Mouse (Mus musculus) kidney, postnatal 10 days (tissue): ENCODE data around the gene Sertm1.

Experiments
- DNase-seq: peaks from one replicate; pipeline ENCODE4 v3.0.0; 2021; ENCODE audit warnings: mixed read lengths

The Sertm1 gene

DNA sequence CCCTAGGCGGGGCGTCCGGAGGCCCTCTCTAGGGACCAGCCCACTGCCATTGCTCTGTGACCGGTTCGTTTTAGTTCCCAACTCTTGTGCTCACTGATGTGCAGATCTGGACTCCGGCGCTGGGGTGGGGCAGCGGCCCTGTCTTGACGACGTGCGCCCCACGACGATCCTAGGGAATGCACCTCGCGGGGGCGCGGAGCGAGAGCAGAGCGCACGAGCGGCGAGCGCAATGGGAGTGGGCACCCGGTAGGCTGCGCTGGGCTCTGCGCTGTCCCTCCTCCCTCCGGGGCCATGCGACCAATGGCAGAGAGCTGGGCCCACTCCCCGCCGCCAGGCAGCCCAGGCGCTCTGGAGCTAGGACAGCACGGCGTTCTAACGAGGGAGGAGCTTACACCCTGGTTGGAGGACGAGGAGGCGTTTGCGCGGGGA, at the start of gene Sertm1:
Gene Sertm1 (minus strand): TSS at position 245 of the 429 bp plus-strand sequence.
- DNase-seq = peak; percentile 33

DNA sequence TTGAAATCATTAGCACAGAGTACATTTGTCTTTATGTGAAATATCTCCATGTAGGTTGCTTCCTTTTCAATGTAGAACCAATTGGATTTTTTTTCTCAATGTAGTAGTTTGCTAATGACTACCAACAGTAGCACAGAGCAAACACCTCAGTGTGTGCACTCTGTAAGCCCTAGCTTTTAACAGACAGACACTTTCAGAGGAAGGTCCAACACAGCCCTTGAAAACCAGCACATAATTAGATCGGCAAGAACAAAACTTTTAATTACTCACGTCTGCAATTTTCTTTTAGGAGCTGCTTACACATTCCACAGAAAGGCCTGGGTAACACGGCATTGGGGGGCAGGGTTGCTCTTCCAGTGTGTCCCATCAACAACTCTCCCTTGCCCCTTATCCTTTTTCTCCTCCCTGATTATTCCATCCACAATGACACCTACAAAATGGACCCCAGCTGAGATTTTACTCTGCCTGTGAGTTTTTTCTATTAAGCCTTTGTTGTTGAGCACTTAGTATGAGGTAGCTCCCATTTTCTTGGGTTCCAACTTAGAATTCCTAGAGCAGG, 49.3 kb upstream of the Sertm1 start:
- DNase-seq = no peak

DNA sequence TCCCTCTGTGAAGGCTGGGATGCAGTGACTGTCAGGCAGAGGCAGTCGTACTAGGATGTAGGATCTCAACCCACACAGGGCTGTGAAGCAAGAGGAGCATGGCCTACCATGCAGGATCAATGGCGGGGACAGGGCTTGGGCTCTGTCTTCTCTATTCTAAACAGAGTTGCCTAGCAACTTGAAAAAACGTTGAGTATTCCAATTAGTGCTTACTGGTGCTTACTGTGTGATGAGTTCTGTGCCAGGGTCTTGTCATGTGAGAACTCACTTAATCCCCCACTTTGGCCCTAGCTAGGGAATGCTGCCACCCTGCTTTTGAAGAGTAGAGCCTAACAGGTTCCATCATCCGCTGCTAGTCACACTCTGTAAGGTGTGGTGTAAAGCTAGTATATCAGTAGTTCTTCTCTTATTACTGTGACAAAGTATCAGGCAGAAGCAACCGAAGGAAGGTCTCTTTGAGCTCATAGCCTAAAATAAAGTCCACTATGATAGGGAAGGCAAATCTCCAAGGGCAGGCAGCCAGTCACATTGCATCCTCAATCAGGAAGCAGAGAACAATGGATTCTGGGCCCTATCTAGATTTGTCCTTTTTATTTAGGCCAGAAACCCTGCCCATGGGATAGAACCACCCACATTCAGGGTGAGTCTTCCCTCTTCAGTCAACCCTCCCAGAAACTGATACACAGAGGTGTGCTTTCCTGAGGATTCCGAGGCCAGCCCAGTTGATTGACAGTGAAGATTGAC, 27.6 kb upstream of the Sertm1 start:
- no peak for DNase-seq

DNA sequence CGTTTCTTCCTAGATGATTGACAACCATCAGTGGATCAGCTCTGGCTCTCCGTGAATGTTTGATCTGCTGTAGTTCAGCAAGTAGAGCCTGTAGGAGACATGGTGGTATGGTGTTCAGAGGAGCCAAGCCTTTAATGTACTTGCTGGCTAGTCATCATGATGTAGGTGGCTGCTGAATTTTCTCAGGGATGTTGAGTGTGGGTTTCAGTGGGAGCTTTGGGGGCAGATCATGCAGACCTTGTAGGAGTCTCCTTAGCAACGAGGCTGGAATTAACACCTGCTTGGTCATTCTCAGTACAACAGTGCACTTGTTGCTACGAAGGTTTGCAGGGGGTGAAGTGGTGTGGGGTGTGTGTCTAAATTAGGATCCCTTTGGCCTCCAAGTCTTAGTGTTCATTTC, 18.8 kb upstream of the Sertm1 start:
- no peak for DNase-seq

DNA sequence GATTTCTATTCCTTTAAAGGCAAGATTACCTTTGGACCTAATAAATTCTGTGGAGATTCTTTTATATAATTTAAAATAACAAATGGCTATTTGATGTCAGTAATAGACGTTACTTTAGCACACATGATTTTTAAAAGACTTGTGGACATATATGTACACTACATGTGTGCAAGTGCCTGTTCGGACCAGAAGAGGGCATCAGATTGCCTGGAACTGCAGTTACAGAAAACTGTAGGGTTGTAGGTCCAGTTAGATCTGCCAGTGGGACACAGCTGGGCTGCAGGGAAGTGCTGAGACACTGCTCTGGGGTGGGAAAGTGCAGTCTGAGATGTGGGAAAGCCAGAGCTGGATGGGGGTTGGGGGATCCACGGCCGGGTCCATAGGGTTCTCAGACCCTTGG, 16.9 kb upstream of the Sertm1 start:
- DNase-seq = no peak

- DNase-seq = no peak
These were observed 4.7 kb upstream of the Sertm1 start for GRCm38 (mm10) chr3:54920425-54920824.

- peak; percentile 7 for DNase-seq
These were observed 643 bp downstream of the Sertm1 start for GRCm38 (mm10) chr3:54914845-54915642.

DNA sequence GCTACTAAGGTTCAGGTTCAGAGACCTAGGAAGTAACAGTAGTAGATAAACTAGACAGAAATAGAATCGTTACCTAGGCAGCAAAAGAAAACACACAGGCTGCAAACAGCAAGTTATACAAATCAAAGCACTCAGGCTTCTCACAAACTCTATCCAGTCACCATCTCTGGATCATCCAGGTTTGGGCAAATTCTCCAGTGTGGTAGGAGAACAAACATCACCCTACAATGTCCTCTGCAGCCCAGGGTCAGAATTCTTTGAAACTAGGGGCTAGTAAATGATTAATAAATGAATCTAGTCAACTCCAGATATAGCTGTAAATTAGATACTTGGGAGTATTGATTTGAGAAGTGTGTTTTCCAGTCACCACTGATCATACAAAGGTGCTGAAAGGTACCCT, 6.8 kb downstream of the Sertm1 start:
- no peak for DNase-seq

GRCm38 (mm10) chr3:54897974-54898373, 17.7 kb downstream of the Sertm1 start:
- DNase-seq = no peak

- no peak for DNase-seq
These were observed 20.8 kb downstream of the Sertm1 start for GRCm38 (mm10) chr3:54894891-54895290.

GRCm38 (mm10) chr3:54892218-54892617, 23.5 kb downstream of the Sertm1 start:
- DNase-seq = no peak

DNA sequence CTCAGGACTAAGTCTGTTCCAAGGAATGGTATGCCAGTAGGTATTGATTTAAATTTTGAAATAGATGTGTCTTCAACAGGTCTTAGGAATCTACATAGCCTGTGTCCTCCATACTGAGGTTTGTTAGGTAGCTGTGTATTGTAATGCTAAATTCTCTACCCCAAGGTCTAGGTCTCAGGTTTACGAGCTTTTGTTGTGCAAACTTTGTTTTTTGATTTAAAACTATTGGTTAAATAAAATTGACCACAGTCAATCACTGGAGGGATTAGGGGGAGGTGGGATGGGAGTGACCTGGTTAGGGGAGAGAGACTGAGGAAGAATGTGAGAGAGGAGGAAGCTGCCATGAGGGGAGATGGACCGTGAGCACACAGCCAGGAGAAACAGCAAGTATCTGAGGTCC, 29.2 kb downstream of the Sertm1 start:
- no peak for DNase-seq
